Mouse (Mus musculus): Measurements from ENCODE around the gene Eps8l1. TPM values are rescaled to one million over a fixed set of nuclear protein-coding genes. Genes with fewer than 3 reads are reported as not detected.
A peak's percentile ranks its signal among the peaks of the same experiment; 100 is the strongest.

Eps8l1 gene
- polyA plus RNA-seq, 1 experiment from 2014 or later = 4.0 TPM

GRCm38 (mm10) chr7:4447138-4447537, 13.3 kb upstream of the Eps8l1 start:
- Histone ChIP-seq H3K4me2 (no peak overlapping the region), H3K4me1 (peaks cover 6% of the 10 kb centered on the region), H3K9ac (no peak overlapping the region), H3K36me3 (ENCODE audit: poor library complexity, severe bottlenecking) (peaks cover 18% of the 10 kb centered on the region), H3K27me3 (no peaks in the 10 kb centered on the region), H3K27ac (no peak overlapping the region), H3K9me3 (replicated peaks) (no peaks in the 10 kb centered on the region), H3K4me3 (no peak overlapping the region)
- no peak for ATAC-seq
- 3% methylated on average over 1 of the region's 1 CpGs for WGBS

DNA sequence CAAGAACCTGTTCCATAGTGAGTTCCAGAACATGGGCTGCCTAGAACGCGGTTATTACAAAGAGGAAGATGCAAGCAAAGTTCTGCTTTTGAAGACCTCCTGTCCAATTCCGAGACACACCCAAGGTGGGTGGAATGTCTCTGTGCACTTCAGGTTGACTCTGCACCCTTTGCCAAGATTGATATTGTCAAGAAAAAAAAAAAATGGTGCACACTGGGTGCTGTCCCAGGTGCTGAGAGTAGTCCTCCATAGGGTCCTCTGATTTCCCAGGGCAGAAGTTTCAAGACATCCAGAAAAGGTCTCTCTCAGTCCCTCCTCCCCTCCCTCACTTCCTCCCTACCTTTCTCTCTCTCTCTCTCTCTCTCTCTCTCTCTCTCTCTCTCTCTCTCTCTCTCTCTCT, 12.0 kb upstream of the Eps8l1 start:
- no peak overlapping the region for H3K27ac ChIP-seq
- ATAC-seq = no peak
- no peak overlapping the region for H3K9ac ChIP-seq
- H3K4me3 ChIP-seq = no peak overlapping the region
- WGBS = 87% methylated on average over 3 of the region's 3 CpGs
- peaks cover 6% of the 10 kb centered on the region for H3K36me3 ChIP-seq (ENCODE audit: poor library complexity, severe bottlenecking)
- no peaks in the 10 kb centered on the region for H3K9me3 ChIP-seq (replicated peaks)
- H3K4me1 ChIP-seq = peaks cover 6% of the 10 kb centered on the region
- no peaks in the 10 kb centered on the region for H3K27me3 ChIP-seq
- H3K4me2 ChIP-seq = no peak overlapping the region

GRCm38 (mm10) chr7:4449211-4449610, 11.3 kb upstream of the Eps8l1 start:
- no peak overlapping the region for H3K4me3 ChIP-seq
- no peak overlapping the region for H3K27ac ChIP-seq
- 13% methylated on average over 2 of the region's 2 CpGs for WGBS
- no peaks in the 10 kb centered on the region for H3K27me3 ChIP-seq
- no peaks in the 10 kb centered on the region for H3K9me3 ChIP-seq (replicated peaks)
- H3K4me1 ChIP-seq = peaks cover 6% of the 10 kb centered on the region
- no peak overlapping the region for H3K4me2 ChIP-seq
- no peak overlapping the region for H3K9ac ChIP-seq
- no peaks in the 10 kb centered on the region for H3K36me3 ChIP-seq (ENCODE audit: poor library complexity, severe bottlenecking)
- no peak for ATAC-seq

GRCm38 (mm10) chr7:4452644-4453043, 7.8 kb upstream of the Eps8l1 start:
- no peaks in the 10 kb centered on the region for H3K9me3 ChIP-seq (replicated peaks)
- H3K4me2 ChIP-seq = no peak overlapping the region
- no peak overlapping the region for H3K4me3 ChIP-seq
- ATAC-seq = no peak
- no peak overlapping the region for H3K9ac ChIP-seq
- H3K27me3 ChIP-seq = no peaks in the 10 kb centered on the region
- no peak overlapping the region for H3K27ac ChIP-seq
- 30% methylated on average over 4 of the region's 4 CpGs for WGBS
- H3K4me1 ChIP-seq = no peaks in the 10 kb centered on the region
- no peaks in the 10 kb centered on the region for H3K36me3 ChIP-seq (ENCODE audit: poor library complexity, severe bottlenecking)

- Histone ChIP-seq H3K27me3 (peaks cover 9% of the 10 kb centered on the region; the same call in 1 of the 2 replicates), H3K36me3 (ENCODE audit: poor library complexity, severe bottlenecking) (no peaks in the 10 kb centered on the region), H3K9ac (peak overlapping the region; percentile 21; the same call in 1 of the 2 replicates), H3K4me3 (no peak overlapping the region), H3K4me1 (no peaks in the 10 kb centered on the region), H3K9me3 (replicated peaks) (no peaks in the 10 kb centered on the region), H3K27ac (no peak overlapping the region), H3K4me2 (no peak overlapping the region)
- no peak for ATAC-seq
- 12% methylated on average over 11 of the region's 12 CpGs for WGBS
Measured at GRCm38 (mm10) chr7:4464194-4464824, 3.8 kb downstream of the Eps8l1 start.

DNA sequence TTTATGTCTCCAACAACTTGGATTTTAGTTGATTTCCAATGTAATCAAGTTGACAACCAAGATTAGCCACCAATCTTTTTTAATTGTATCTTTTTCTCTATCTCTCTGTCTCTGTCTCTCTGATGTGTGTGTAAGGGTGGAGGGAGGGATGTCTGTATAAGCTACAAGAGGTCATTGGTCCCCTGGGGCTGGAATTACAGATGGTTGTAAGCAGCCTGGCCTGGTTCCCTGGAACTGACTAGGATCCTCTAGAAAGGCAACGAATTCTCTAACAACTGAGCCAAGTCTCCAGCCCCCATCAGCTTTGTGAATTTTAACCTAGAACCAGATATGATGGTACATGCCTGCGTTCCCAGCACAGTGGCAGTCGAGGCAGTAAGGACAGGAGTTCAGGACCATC, 7.3 kb downstream of the Eps8l1 start:
- Histone ChIP-seq H3K4me1 (peaks cover 14% of the 10 kb centered on the region), H3K36me3 (ENCODE audit: poor library complexity, severe bottlenecking) (no peaks in the 10 kb centered on the region), H3K27ac (no peak overlapping the region), H3K4me2 (no peak overlapping the region), H3K4me3 (no peak overlapping the region), H3K9ac (no peak overlapping the region), H3K27me3 (peaks cover 35% of the 10 kb centered on the region), H3K9me3 (replicated peaks) (no peaks in the 10 kb centered on the region)
- no peak for ATAC-seq
- WGBS = 69% methylated on average over 3 of the region's 3 CpGs

DNA sequence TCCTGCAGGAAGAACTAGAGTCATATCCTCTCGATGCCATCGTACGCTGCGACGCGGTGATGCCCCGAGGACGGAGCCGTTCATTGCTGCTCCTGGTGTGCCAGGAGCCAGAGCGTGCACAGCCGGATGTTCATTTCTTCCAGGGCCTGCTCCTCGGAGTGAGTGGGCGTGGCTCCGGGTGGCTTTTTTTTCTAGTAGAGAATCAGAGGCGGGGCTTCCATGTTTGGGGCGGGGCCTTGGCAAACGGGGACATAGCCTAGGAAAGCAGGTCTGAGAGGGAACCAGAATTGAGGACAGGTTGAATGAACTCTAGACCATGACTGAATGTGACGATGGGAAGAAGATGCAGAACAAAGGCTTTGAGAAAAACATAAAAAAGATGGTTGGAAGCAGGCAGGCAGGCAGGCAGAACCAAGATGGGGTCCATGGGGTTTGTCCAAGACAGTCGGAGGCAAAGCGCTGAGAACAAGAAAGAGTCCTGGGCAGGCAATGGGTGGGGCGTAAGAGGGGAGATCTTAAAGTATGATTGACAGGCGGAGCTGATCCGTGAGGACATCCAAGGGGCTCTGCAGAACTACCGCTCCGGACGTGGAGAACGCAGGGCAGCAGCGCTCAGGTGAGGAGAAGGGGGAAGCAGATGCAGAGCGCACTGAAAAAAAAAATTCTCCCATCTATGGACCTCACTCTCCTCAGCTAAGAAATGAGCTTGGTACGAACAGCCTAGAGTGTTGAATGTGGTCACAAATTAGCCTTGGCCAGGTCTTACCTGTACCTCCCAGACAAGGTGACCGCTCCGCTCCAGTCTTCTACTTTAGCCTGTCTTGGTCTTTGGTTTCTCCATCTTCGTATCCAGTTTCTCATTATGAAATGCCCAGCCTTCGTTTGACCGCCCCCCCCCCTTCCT, 10.1 kb downstream of the Eps8l1 start:
- WGBS = 2% methylated on average over 35 of the region's 35 CpGs
- H3K4me3 ChIP-seq = peak overlapping the region; percentile 38
- peak overlapping the region; percentile 31 for H3K9ac ChIP-seq
- peak; percentile 66 for ATAC-seq
- peak overlapping the region; percentile 66 for H3K4me2 ChIP-seq
- H3K27ac ChIP-seq = no peak overlapping the region
- H3K27me3 ChIP-seq = peaks cover 56% of the 10 kb centered on the region
- H3K9me3 ChIP-seq (replicated peaks) = no peaks in the 10 kb centered on the region
- peaks cover 14% of the 10 kb centered on the region for H3K4me1 ChIP-seq
- H3K36me3 ChIP-seq (ENCODE audit: poor library complexity, severe bottlenecking) = no peaks in the 10 kb centered on the region

GRCm38 (mm10) chr7:4471179-4471555, 10.7 kb downstream of the Eps8l1 start:
- Histone ChIP-seq H3K27me3 (peaks cover 59% of the 10 kb centered on the region), H3K4me3 (peak overlapping the region; percentile 38), H3K9ac (peak overlapping the region; percentile 31), H3K4me2 (peak overlapping the region; percentile 66), H3K9me3 (replicated peaks) (no peaks in the 10 kb centered on the region), H3K27ac (no peak overlapping the region), H3K36me3 (ENCODE audit: poor library complexity, severe bottlenecking) (no peaks in the 10 kb centered on the region), H3K4me1 (peaks cover 14% of the 10 kb centered on the region)
- ATAC-seq = peak; percentile 85
- WGBS = under 1% methylated on average over 24 of the region's 24 CpGs

- ATAC-seq = no peak
- Histone ChIP-seq H3K36me3 (ENCODE audit: poor library complexity, severe bottlenecking) (no peaks in the 10 kb centered on the region), H3K27me3 (peaks cover 67% of the 10 kb centered on the region), H3K9me3 (replicated peaks) (no peaks in the 10 kb centered on the region), H3K9ac (no peak overlapping the region), H3K4me2 (no peak overlapping the region), H3K4me3 (no peak overlapping the region), H3K27ac (no peak overlapping the region), H3K4me1 (peaks cover 27% of the 10 kb centered on the region)
- WGBS = 12% methylated on average over 18 of the region's 19 CpGs
Measured at GRCm38 (mm10) chr7:4473940-4474339, 13.5 kb downstream of the Eps8l1 start.

DNA sequence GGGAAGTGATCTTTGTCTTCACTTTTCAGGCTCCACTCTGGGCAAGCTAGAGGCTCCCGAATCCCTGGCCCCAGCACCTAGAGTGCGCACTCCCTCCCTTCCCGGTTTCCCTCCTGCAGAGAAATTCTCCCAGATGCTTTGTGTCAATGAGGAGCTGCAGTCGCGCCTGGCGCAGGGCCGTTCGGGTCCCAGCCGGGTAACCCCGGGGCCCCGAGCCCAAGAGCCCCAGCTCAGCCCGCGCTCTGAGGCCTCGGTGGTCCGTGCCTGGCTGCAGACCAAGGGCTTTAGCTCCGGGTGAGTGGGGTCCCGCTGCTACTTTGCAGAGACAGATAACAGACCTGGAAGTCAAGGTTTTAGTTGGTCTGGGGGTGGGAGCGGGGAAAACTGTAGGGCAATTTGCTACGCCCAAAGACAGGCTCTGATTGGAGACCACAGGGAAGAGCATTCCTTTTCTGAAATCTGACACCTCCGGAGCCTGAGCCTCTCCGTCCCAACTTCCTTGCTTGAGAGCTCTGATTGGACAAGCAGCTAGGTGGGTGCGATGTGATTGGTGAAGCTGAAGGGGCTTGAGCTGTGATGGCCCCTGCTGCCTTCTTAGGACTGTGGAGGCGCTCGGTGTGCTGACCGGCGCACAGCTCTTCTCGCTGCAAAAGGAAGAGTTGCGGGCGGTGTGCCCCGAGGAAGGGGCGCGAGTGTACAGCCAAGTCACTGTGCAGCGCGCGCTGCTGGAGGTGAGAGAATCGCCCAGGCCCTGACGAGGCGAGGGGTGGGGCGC, 17.7 kb downstream of the Eps8l1 start:
- under 1% methylated on average over 39 of the region's 39 CpGs for WGBS
- H3K4me2 ChIP-seq = peak overlapping the region; percentile 84
- ATAC-seq = peak; percentile 98
- H3K27ac ChIP-seq = peak overlapping the region; percentile 76
- peaks cover 21% of the 10 kb centered on the region for H3K36me3 ChIP-seq (ENCODE audit: poor library complexity, severe bottlenecking)
- H3K4me3 ChIP-seq = peak overlapping the region; percentile 48
- H3K9me3 ChIP-seq (replicated peaks) = no peaks in the 10 kb centered on the region
- peaks cover 21% of the 10 kb centered on the region for H3K4me1 ChIP-seq
- peaks cover 44% of the 10 kb centered on the region for H3K27me3 ChIP-seq
- peak overlapping the region; percentile 67 for H3K9ac ChIP-seq

- H3K27ac ChIP-seq = peak overlapping the region; percentile 59; the same call in 1 of the 2 replicates
- peak overlapping the region; percentile 84 for H3K4me2 ChIP-seq
- no peaks in the 10 kb centered on the region for H3K9me3 ChIP-seq (replicated peaks)
- H3K27me3 ChIP-seq = peaks cover 37% of the 10 kb centered on the region
- H3K4me1 ChIP-seq = peaks cover 21% of the 10 kb centered on the region
- H3K4me3 ChIP-seq = peak overlapping the region; percentile 48
- 5% methylated on average over 16 of the region's 16 CpGs for WGBS
- peaks cover 28% of the 10 kb centered on the region for H3K36me3 ChIP-seq (ENCODE audit: poor library complexity, severe bottlenecking)
- H3K9ac ChIP-seq = peak overlapping the region; percentile 67
- peak; percentile 11 for ATAC-seq
Measured at GRCm38 (mm10) chr7:4478796-4479291, 18.4 kb downstream of the Eps8l1 start.
